In the genomic region with DNA sequence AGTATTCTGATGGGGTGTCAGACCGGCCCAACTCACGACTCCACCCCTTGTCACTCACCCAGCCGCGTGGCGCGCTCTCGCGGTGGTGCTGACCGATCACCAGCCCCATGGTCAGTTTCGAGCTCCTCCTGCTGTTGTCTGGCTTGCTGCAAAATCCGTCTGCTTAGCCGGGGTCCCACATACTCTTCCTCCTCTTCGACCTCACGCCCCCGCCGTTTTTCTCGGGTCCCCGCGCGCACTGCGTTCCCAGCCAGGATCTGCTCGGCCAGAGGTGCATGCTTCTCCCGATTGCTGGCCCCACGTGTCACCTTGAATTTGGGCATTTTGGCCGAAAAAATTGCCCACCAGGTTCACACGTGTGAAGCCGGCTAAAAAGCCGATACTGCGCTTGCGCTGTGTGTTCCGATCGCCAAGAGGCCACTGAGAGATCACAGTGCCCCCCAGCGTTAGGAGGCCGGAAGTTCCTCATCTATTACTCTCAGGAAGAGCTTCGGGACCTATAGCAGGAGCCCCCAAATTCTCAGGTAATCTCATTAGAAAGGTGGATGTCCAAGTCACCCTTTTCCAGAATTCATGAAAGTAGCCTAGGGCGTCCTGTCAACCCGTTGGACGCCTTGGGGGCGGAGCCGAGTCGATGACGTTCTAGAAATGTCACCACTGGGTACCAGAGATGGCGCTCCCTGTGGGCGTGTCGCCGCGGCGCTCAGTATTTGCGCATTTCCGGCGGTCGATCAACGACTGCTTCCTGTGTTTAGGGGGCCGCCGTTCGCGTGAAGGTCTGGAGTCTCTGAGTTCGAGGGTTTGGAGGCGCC, we compare ENCODE assay signal across 7 mouse cellular contexts. TPM values are rescaled to one million over a fixed set of nuclear protein-coding genes. Genes with fewer than 3 reads are reported as not detected.
DNase-seq lines count a peak whose midpoint lies in the region; ATAC-seq lines count a peak whose summit lies in the region.

A gene (minus strand): TSS at position 644 of the 812 bp plus-strand sequence.
A gene (plus strand): TSS at position 734 of the 812 bp plus-strand sequence.
A gene (plus strand): TSS at position 741 of the 812 bp plus-strand sequence.

- H3K4me3 ChIP-seq in embryonic facial prominence, embryonic 11.5 days (ENCODE audit: low read depth, low read length), result peak within 1 kb of the TSS; percentile 78
- peak within 1 kb of the TSS; percentile 74 for H3K4me3 ChIP-seq in limb, embryonic 11.5 days (ENCODE audit: low read depth, low read length)
- peak within 1 kb of the TSS; percentile 87 for H3K4me3 ChIP-seq in midbrain, embryonic 14.5 days (replicated peaks; ENCODE audit: low read depth, low read length)

- H3K9me3 ChIP-seq in embryonic facial prominence, embryonic 11.5 days (replicated peaks; ENCODE audit: control insufficient read depth, low read length), result no peaks in the 10 kb centered on the region
- no peaks in the 10 kb centered on the region for H3K9me3 ChIP-seq in limb, embryonic 11.5 days (ENCODE audit: control insufficient read depth, low read length)
- H3K9me3 ChIP-seq in midbrain, embryonic 14.5 days (ENCODE audit: control insufficient read depth, low read length), result no peaks in the 10 kb centered on the region

- H3K9ac ChIP-seq in embryonic facial prominence, embryonic 11.5 days (replicated peaks; ENCODE audit: low read length), result peak within 1 kb of the TSS; percentile 76
- peak within 1 kb of the TSS; percentile 73 for H3K9ac ChIP-seq in limb, embryonic 11.5 days (ENCODE audit: low read length)
- peak within 1 kb of the TSS; percentile 75 for H3K9ac ChIP-seq in midbrain, embryonic 14.5 days (replicated peaks; ENCODE audit: low read length)

- peak; percentile 98 for DNase-seq in adrenal gland, postnatal 14 days
- DNase-seq in embryonic facial prominence, embryonic 11.5 days (ENCODE audit: low spot score), result peak; percentile 97
- DNase-seq in heart, adult 11 months, result peak; percentile 99
- peak; percentile 97 for DNase-seq in kidney, adult 18-20 months
- DNase-seq in limb, embryonic 11.5 days (ENCODE audit: low spot score), result peak; percentile 99
- peak; percentile 99 for DNase-seq in midbrain, embryonic 14.5 days
- peak; percentile 91 to 95 for DNase-seq in spleen, adult 18-20 months

- ATAC-seq in embryonic facial prominence, embryonic 11.5 days (replicated peaks; ENCODE audit: insufficient number of reproducible peaks, low FRiP score, low TSS enrichment, low read depth), result peak; percentile 91
- peak; percentile 89 for ATAC-seq in limb, embryonic 11.5 days (ENCODE audit: insufficient number of reproducible peaks, low FRiP score, low TSS enrichment, low read depth)
- peak; percentile 95 for ATAC-seq in midbrain, embryonic 14.5 days (ENCODE audit: low FRiP score, low TSS enrichment)

- H3K27me3 ChIP-seq in embryonic facial prominence, embryonic 11.5 days (ENCODE audit: control insufficient read depth, insufficient read depth, low read length), result no peaks in the 10 kb centered on the region
- no peaks in the 10 kb centered on the region for H3K27me3 ChIP-seq in limb, embryonic 11.5 days (ENCODE audit: control insufficient read depth, insufficient read depth, low read length)
- H3K27me3 ChIP-seq in midbrain, embryonic 14.5 days (ENCODE audit: control insufficient read depth, insufficient read depth, low read length), result no peaks in the 10 kb centered on the region

- peaks cover 2% of the 10 kb centered on the region for H3K36me3 ChIP-seq in embryonic facial prominence, embryonic 11.5 days (replicated peaks; ENCODE audit: control insufficient read depth, insufficient read depth, low read depth, low read length)
- peaks cover 11% of the 10 kb centered on the region for H3K36me3 ChIP-seq in limb, embryonic 11.5 days (ENCODE audit: control insufficient read depth, insufficient read depth, low read length)
- peaks cover 29% of the 10 kb centered on the region for H3K36me3 ChIP-seq in midbrain, embryonic 14.5 days (ENCODE audit: control insufficient read depth, insufficient read depth, low read length)

- no peaks in the 10 kb centered on the region for H3K4me1 ChIP-seq in embryonic facial prominence, embryonic 11.5 days (ENCODE audit: control insufficient read depth, insufficient read depth, low read length)
- peaks cover 3% of the 10 kb centered on the region; the same call in 1 of the 2 replicates for H3K4me1 ChIP-seq in limb, embryonic 11.5 days (ENCODE audit: control insufficient read depth, insufficient read depth, low read length)
- peaks cover 23% of the 10 kb centered on the region for H3K4me1 ChIP-seq in midbrain, embryonic 14.5 days (ENCODE audit: control insufficient read depth, insufficient read depth, low read length)

- under 1% methylated on average over 59 of the region's 59 CpGs for WGBS in embryonic facial prominence, embryonic 11.5 days
- under 1% methylated on average over 59 of the region's 59 CpGs for WGBS in limb, embryonic 11.5 days
- under 1% methylated on average over 59 of the region's 59 CpGs for WGBS in midbrain, embryonic 14.5 days

- peak within 1 kb of the TSS; percentile 72 for H3K4me2 ChIP-seq in embryonic facial prominence, embryonic 11.5 days (ENCODE audit: low read depth, low read length)
- H3K4me2 ChIP-seq in limb, embryonic 11.5 days (ENCODE audit: low read depth, severe bottlenecking), result peak within 1 kb of the TSS; percentile 74
- peak within 1 kb of the TSS; percentile 91 for H3K4me2 ChIP-seq in midbrain, embryonic 14.5 days (ENCODE audit: low read length)

- H3K27ac ChIP-seq in embryonic facial prominence, embryonic 11.5 days (replicated peaks; ENCODE audit: low read depth, low read length), result peak within 1 kb of the TSS; percentile 42; the same call in 1 of the 2 replicates
- no peak within 1 kb of the TSS for H3K27ac ChIP-seq in limb, embryonic 11.5 days (replicated peaks; ENCODE audit: low read depth, low read length)
- peak within 1 kb of the TSS; percentile 79 for H3K27ac ChIP-seq in midbrain, embryonic 14.5 days (replicated peaks; ENCODE audit: low read depth, low read length)

RNA-seq across cellular contexts. Expression of the first gene that starts in this region (rescaled TPM):
- 19.7 and 21.6 TPM in 2 replicates for total RNA-seq in adrenal gland, postnatal 14 days (2021)
- polyA plus RNA-seq in embryonic facial prominence, embryonic 11.5 days (2014; fragmentation: Nextera tagmentation; extraction: Ambion mirVana), result 30.4 and 31.4 TPM in 2 replicates
- 30.7 and 31.6 TPM in 2 replicates for polyA plus RNA-seq in limb, embryonic 11.5 days (2014; fragmentation: Nextera tagmentation; extraction: Ambion mirVana)
- polyA plus RNA-seq in midbrain, embryonic 14.5 days (2014; fragmentation: Nextera tagmentation; extraction: Ambion mirVana), result 32.0 and 33.2 TPM in 2 replicates

RNA-seq across cellular contexts. Expression of the second gene that starts in this region (rescaled TPM):
- total RNA-seq in adrenal gland, postnatal 14 days (2021), result 39.3 and 39.8 TPM in 2 replicates
- 47.1 and 48.0 TPM in 2 replicates for polyA plus RNA-seq in embryonic facial prominence, embryonic 11.5 days (2014; fragmentation: Nextera tagmentation; extraction: Ambion mirVana)
- 49.5 and 50.4 TPM in 2 replicates for polyA plus RNA-seq in limb, embryonic 11.5 days (2014; fragmentation: Nextera tagmentation; extraction: Ambion mirVana)
- 48.1 and 49.5 TPM in 2 replicates for polyA plus RNA-seq in midbrain, embryonic 14.5 days (2014; fragmentation: Nextera tagmentation; extraction: Ambion mirVana)

RNA-seq across cellular contexts. Expression of the third gene that starts in this region (rescaled TPM):
- 3.0 and 3.3 TPM in 2 replicates for total RNA-seq in adrenal gland, postnatal 14 days (2021)
- polyA plus RNA-seq in embryonic facial prominence, embryonic 11.5 days (2014; fragmentation: Nextera tagmentation; extraction: Ambion mirVana), result 0.98 and 1.9 TPM in 2 replicates
- 1.3 and 1.5 TPM in 2 replicates for polyA plus RNA-seq in limb, embryonic 11.5 days (2014; fragmentation: Nextera tagmentation; extraction: Ambion mirVana)
- polyA plus RNA-seq in midbrain, embryonic 14.5 days (2014; fragmentation: Nextera tagmentation; extraction: Ambion mirVana), result 3.1 and 3.2 TPM in 2 replicates
